Mouse (Mus musculus) erythroblast, embryonic 14.5 days (primary cell): ENCODE measurements around the gene Ces1f.

Experiments
- GATA1 ChIP-seq: IDR thresholded peaks from 2 replicates; pipeline ENCODE4 v1.6.1; 2012; ENCODE audit warnings: low read length, inconsistent platforms, mixed read lengths
- TAL1 ChIP-seq: IDR thresholded peaks from 3 replicates; pipeline ENCODE4 v1.6.1; 2012; ENCODE audit warnings: low read length, inconsistent platforms, mixed read lengths

DNA sequence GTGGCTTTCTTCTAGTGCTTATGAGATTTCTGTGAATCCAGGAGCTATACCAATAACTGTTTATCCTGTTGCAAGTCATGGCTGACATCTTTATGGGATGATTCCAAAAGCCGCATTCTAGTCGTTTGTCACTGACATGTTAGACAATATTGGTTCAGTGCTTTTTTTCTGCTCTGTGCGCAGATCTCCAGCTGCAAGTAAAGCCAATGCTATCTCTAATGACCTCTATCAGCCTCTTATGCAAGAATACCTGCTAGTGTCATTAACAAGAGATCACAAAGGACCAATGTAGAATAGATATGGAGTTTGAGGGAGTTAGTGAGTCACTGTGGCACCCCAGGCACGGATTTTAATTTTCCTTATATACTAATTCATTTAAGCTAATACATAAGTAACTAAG, 4.9 kb downstream of the Ces1f start:
- TF ChIP-seq GATA1 (no peak), TAL1 (no peak)
